Mouse (Mus musculus) gonadal fat pad, adult 2 months (tissue): Measurements from ENCODE around the gene Ocrl. TPM values are rescaled to one million over a fixed set of nuclear protein-coding genes. Genes with fewer than 3 reads are reported as not detected.

Experiments
- DNase-seq: peaks from one replicate; pipeline ENCODE4 v3.0.0-alpha.2; 2012; ENCODE audit warnings: low read depth
- polyA plus RNA-seq: library from polyadenylated mRNA; depleted of rRNA; stranded (reverse); fragments of >200 nt; gene quantifications from 2 replicates; pipeline ENCODE4 v1.2.3, GENCODE M21; 2012; rRNA removed

Gene Ocrl
- polyA plus RNA-seq, 1 experiment, result 46.1 TPM

DNA sequence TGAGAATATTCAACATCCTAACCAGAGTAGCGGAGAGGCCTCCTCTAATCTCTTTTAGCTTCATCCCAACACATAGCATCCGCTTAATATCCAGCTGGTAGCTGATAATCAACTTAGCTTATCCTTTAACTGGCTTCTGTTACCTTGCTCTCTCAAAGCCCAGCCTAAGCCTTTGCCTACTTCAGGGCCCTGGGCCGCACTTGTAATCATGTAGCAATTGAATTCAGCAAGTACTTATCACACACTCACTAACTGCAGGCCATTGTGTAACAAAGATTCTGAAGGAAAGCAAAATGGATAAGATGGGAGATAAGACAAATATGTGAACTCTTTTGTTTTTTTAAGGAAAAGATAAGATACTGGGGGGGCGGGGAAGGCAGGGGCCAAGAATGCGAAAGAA is 64.9 kb downstream of the Ocrl start:
- no peak for DNase-seq

DNA sequence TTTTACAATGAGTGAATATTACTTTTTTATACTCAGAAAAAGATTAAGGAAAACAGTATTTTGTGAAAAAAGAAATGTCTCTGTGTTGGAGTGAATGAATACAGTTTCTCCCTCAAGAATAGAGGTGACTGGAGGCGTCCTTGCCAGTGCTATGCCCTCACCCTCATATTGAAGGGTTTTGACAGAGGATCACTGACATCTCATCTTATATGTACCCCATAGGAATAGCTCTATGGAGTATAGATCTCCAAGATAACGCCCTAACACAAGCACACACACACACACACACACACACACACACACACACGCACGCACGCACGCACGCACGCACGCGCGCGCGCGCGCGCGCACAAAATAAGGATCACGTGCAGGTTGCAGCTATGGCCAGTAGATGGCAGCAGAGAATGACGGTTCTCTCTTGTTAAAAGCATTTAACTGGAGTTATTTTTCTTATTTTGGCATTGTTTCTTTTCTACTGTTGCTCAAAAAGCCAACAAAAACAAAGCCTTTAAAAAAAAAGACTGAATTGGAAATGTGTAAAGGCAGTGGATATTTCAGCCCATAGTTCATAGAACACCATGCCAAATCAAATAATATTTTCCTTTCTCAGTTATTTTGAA is 72.9 kb downstream of the Ocrl start:
- no peak for DNase-seq

GRCm38 (mm10) chrX:47988024-47988423 is 75.8 kb downstream of the Ocrl start:
- DNase-seq, result no peak

DNA sequence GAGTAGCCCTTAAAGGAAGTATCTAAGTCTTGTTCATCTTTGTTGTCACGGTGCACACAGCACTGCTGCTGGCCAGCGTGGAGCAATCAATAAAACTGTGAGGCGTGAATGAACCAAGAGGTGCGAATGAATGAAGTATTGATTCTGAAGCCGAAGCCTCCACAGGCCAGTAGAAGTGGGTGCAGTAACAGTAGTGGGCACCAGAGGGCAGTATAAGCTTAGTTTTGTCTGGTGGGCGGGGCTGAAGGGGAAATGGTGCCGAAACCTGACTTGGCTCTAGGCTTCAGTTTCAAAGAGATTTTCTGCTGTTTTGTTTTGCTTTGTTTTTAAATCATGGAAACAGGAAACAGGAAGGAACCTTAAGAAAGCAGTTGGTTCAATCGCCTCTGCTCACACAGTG is 80.4 kb downstream of the Ocrl start:
- DNase-seq, result no peak

- no peak for DNase-seq
These were observed 86.2 kb downstream of the Ocrl start for GRCm38 (mm10) chrX:47998412-47998811.

GRCm38 (mm10) chrX:48001151-48001550 is 89.0 kb downstream of the Ocrl start:
- DNase-seq, result no peak

DNA sequence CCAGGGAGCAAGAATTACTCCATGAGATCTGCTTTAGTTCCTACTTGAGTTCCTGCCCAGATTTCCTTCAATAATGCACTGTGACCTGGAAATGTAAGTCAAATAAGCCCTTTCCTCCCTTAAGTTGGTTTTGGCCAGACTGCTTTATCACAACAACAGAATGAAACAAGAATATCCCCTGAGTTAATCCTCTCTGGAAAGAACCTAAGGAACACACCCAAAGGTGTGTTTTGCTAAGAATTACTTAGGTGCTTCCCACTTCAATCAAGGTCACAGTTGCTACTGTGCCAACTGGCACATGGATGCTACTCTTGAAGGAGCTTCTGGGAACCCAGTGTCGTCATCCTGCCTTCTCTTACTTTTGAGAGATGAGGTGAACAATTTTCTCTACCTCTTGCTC is 92.6 kb downstream of the Ocrl start:
- DNase-seq, result peak; percentile 62

DNA sequence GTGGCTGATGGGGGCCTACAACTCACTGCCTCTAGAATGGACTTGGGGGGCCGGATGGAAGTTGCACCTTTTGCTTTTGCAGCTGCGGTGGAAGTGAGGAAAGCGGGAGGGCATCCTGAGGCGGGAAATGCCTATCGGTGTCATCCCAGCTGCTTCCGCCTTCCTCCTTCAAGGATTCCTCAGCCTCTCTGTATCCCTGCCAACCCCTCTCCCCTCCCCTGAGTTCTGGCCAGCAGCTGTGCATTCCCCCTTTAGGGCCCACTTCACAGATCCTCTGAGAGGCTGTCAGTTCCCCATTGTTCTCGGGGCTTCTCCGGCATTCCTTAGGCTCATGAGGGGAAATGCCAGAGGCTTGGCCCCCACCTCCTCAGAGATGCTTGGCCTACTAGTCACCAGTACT is 93.9 kb downstream of the Ocrl start:
- no peak for DNase-seq

GRCm38 (mm10) chrX:48011656-48012055 is 99.5 kb downstream of the Ocrl start:
- DNase-seq, result no peak

Other genes starting within 250 kb of the Ocrl start
- 4.2 and 7.8 TPM in 2 replicates for gene Smarca1, start 19.4 kb upstream of the Ocrl start, polyA plus RNA-seq
- gene Apln, start 122.5 kb downstream of the Ocrl start, polyA plus RNA-seq, result 3.3 and 6.6 TPM in 2 replicates
- 1.0 and 1.8 TPM in 2 replicates for gene Xpnpep2, start 196.3 kb downstream of the Ocrl start, polyA plus RNA-seq
- 4.9 and 5.1 TPM in 2 replicates for gene Sash3, start 234.0 kb downstream of the Ocrl start, polyA plus RNA-seq